Mouse (Mus musculus) kidney, postnatal 25 days (tissue): ENCODE results near the gene Tradd.
A peak's percentile ranks its signal among the peaks of the same experiment; 100 is the strongest.

Experiments
- DNase-seq, 2 experiments: peaks; one replicate each; pipeline ENCODE4 v3.0.0; 2021; ENCODE audit warnings: mixed read lengths in 2 of 2

Tradd gene

DNA sequence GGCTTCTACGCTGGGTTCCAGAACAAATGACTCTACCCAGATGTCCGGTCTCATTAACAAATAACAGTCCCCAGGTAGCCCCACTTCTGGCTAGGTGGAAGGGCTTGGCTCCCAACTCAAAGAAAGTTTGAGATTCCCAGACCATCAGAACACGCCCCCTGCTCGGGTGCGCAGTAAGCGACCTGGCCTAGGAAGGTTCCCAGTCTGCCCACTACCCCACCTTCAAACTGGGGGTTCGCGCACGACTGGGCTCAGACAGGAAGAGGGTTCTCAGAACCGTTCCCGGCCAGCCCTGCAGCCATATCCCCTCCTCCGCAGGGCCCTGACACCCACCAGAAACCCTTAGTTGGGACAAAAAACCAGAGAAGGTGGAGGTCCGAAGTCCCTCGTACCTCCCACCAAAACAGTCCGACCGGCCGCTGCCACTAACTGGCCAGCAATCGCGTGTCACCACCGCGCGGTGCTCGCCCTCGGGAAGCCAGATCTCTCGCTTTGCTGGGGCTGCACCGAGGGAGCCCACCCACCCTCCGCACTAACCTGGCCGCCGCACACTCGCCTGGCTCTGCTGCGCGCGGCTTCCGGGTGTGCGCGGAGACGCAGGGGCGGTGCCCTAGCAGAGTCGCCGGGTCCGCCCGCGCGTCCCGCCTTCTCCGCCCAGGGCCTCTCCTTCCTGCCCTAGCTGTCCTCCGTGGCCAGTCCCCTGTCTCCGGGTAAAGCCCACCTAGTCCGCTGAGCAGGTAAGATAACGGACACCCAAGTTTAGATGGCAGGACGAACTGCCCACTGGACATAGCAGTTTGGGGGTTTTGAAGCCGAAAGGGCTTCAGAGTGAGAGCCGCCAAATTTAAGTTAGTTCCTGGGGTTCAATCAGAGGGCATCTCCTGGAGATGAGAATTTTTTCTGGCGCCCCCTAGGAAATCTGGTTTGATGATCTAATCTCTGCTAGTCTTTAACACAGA is at the start of gene Tradd, which contains the start of gene Fbxl8:
Tradd (minus strand) TSS at position 586 of the 959 bp plus-strand sequence.
Fbxl8 (plus strand) TSS at position 625 of the 959 bp plus-strand sequence.
- DNase-seq: peak; percentile 82 to 89

GRCm38 (mm10) chr8:105313622-105314402 is 49.4 kb upstream of the Tradd start:
- no peak for DNase-seq

DNA sequence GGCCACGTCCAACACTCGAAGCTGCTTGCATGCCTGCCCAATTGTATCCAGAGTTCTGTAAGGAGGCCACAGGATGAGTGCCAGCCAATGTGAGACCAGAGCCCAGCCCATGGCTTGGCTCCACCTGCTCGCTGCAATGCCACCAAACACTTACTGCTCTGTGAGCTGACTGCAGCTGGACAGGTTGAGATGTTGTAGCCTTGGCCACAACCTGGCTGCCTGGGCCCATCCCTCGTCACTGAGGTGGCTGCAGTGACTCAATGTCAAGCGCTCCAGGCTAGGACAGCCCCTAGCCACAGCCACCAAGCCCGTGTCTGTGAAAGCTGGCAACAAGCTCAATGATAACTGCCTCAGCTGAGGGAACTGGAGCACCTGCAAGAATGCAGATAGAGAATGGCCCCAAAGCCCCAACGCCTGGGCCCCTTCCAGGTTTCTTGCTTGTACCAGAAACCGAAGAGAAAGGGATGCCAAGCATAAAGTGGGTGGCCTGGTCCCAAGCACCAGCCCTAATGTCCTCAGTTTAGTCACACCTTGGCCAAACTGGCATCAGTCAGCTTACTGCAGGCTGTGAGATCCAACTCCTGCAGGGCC is 48.6 kb upstream of the Tradd start:
- DNase-seq: no peak

GRCm38 (mm10) chr8:105311718-105312117 is 47.3 kb upstream of the Tradd start:
- no peak for DNase-seq

DNA sequence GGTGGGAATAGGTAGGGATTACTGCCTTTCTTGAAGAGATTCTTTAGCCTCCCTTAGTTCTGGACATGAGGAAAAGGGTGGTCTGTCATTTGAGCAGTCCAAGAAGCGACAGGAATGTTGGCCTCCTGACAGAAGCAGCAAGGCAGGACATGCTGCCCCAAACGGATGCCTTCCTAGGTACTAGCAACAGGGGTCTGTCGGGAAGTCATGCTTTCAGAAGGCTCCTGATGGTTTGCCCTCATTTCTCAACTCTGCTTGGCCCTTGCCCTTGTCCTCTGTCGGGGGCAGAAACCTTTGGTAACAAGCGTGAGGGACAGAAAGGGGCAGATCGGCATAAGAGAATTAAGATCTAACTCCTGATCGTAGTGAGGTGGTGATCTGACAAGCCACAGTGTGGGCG is 45.7 kb upstream of the Tradd start:
- no peak for DNase-seq

DNA sequence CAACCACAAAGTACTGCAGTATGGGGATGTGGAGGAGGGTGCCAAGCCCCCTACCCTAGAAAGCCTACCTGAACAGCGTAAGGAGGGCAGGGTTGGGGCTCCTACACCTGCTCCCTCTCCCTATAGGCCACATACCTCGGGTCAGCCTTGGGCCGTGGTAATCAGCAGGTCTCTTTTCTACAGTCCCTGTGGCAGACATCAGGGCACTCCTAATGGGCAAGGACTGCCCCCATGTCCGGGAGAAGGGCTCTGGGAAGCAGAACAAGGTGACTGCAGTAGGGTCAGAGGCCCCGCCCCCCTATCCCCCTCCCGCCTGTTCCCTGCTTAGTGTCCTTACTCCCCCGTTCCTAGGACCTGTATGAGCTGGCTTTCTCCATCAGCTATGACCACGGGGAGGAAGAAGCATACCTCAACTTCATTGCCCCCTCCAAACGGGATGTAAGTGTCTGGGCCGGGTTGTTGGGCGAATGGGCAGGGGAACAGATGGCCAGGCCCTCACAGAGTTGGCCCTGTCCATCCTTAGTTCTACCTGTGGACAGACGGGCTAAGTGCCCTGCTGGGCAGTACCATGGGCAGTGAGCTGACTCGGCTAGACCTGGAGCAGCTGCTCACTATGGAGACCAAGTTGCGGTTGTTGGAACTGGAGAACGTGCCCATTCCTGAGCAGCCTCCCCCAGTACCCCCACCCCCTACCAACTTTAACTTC is 44.9 kb upstream of the Tradd start:
- DNase-seq: no peak

DNA sequence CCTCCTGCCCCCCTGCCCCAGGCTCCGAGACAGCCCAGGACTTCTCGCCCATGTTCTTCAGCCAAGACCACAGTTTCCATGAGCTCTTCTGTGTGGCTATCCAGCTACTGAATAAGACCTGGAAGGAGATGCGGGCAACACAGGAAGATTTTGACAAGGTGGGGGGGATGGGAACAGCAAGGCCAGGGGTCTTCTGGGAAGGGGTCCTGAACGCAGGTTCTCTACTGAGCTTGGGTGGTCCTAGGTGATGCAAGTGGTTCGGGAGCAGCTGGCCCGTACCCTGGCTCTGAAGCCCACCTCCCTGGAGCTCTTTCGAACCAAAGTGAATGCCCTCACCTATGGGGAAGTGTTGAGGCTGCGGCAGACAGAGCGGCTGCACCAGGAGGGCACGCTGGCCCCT is 44.0 kb upstream of the Tradd start:
- no peak for DNase-seq

- DNase-seq: peak in 1 of 2 experiments; percentile 51
Measured at GRCm38 (mm10) chr8:105307670-105308069, 43.3 kb upstream of the Tradd start.

- no peak for DNase-seq
Measured at GRCm38 (mm10) chr8:105306146-105306691, 41.8 kb upstream of the Tradd start.

DNA sequence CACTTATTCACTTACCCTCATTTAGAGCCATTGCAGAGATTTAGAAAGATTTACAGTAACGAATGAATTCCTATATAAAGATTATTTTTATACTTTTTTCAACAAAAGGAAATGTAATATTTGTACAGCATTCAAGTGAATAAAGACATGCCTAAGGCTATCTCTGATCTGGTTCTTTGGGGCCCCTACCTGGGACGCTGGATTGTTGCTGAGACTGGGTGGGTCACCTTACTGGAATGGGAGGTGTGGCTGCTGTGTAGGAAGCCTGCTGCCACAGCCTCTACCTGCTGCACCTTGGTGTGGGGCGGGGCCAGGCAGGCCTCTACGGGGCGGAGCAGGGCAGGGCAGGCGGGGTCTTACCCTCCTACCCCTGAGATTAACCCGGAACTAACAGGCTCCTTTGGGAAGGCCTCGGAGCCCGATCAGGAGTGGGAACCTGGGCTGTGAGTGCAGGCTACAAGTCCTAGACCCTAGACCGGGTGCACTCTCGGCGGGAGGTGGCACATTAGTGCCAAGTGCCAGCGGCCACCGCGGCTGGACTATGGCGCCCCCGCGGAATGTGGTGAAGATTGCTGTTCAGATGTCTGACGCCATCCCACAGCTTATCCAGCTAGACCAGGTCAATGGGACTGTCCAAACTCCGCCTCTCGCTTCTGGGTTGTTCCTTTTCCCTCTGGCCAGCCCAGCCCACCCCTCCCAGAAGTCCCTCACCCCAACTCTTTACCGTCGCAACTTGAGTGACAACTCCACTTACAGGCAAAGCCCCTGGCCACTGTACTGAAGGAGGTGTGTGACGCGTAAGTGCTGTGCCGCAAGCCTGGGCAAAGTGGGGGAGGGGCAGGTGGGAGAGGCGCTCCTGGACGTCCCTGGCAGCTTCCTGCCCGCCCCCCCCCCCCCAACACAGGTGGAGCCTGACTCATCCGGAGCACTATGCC is 41.1 kb upstream of the Tradd start, which contains the start of gene Elmo3:
Elmo3 (plus strand) TSS at position 391 of the 935 bp plus-strand sequence.
- DNase-seq: peak; percentile 87 to 95

GRCm38 (mm10) chr8:105304325-105305210 is 40.2 kb upstream of the Tradd start:
- DNase-seq: peak in 1 of 2 experiments; percentile 36

GRCm38 (mm10) chr8:105303874-105304273 is 39.5 kb upstream of the Tradd start:
- no peak for DNase-seq

GRCm38 (mm10) chr8:105303396-105303795 is 39.0 kb upstream of the Tradd start:
- no peak for DNase-seq

DNA sequence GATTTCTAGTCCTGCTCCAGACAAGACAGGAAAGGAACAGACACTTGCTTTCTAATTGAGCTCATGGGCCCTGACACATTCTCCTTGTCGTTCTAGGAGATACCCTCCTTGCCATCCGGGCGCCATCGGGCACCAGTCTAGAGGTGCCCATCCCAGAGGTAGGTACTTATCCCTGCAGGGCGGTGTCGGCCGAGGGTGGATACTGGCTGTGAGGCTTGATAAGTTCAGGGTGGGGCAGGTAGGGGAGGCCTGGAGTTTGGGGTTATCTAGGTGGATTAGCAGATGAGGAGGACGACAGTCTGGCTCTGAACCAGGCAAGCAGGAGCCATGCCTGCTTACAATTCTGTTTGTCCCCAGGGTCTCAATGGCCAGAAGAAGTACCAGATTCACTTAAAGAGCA is 35.6 kb upstream of the Tradd start:
- peak in 1 of 2 experiments; percentile 46 for DNase-seq

GRCm38 (mm10) chr8:105298351-105299252 is 34.2 kb upstream of the Tradd start:
- DNase-seq: peak in 1 of 2 experiments; percentile 33

DNA sequence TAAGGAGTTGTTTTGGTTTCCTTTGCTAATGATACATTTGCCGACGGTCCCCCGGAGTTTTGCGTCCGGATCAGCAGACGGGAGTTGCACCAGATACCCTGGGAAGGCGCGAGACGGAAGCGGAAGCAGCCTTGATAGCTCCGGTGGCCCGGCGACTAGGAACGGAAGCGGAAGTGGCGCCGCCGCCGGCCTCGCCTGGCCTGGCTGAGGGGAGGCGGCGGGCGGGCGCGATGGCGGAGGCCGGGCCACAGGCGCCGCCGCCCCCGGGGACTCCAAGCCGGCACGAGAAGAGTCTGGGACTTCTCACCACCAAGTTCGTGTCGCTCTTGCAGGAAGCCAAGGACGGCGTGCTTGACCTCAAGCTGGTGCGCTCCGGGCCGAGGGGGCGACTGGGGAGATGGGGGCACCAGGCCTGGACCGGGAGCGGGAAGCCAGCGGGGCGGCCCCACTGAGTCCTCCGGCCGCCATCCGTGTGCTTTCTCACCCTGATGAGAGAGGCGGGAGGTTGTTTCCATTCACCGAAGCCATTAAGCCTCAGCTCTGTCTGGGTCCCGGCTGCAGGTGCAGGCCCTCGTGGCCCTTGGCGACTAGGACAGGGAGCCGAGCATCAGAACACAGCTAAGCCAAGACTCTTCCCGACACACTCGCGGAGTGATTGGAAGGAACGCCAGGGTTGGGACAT is 33.2 kb upstream of the Tradd start, which contains the start of gene E2f4:
E2f4 (plus strand) TSS at position 153 of the 682 bp plus-strand sequence.
- DNase-seq: peak; percentile 95 to 97

DNA sequence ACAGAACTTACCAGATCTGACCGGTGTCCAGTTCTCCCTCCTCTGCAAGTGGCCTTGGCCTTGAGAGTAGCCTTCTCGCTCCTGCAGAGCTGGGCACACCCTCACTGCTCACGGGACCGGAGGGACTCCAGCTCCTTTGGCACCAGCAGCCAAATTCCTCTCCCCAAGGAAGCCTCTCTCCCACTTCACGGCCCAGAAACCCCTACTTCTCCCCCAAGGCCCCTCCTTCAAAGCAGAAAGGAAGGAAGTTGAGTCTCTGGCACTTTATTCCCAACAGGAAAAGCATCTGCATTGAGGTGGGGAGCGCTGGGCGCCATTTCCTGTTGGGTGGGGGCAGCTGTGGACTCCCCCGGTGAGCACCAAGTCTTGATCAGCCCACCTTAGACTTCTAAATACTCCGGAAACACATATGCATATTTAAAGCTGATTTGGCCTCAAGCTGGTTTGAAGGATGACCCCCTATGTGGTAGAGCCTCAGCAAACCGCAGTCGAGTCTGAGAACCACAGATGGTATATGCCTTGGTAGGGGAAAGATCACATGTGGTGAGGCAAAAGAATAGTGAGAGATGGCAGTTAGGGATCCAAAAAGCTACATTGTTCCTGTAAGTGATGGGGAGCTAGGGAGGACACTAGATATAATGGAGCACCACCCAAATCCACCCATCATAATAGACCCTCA is 31.6 kb upstream of the Tradd start, which contains the start of gene Exoc3l:
Exoc3l (minus strand) TSS at position 207 of the 679 bp plus-strand sequence.
- peak; percentile 35 to 72 for DNase-seq
